Mouse (Mus musculus) embryo, embryonic 10.5 days (tissue): ENCODE measurements at regions not wholly inside any gene's neighbourhood (a gene's known extent, or its start where the extent isn't known, plus 50 kb on each side); places are given as distances from the start of the nearest gene placed in this dataset.

Source experiments
- DNase-seq: peaks from one replicate; pipeline ENCODE4 v3.0.0-alpha.2; 2015; ENCODE audit warnings: low spot score

DNA sequence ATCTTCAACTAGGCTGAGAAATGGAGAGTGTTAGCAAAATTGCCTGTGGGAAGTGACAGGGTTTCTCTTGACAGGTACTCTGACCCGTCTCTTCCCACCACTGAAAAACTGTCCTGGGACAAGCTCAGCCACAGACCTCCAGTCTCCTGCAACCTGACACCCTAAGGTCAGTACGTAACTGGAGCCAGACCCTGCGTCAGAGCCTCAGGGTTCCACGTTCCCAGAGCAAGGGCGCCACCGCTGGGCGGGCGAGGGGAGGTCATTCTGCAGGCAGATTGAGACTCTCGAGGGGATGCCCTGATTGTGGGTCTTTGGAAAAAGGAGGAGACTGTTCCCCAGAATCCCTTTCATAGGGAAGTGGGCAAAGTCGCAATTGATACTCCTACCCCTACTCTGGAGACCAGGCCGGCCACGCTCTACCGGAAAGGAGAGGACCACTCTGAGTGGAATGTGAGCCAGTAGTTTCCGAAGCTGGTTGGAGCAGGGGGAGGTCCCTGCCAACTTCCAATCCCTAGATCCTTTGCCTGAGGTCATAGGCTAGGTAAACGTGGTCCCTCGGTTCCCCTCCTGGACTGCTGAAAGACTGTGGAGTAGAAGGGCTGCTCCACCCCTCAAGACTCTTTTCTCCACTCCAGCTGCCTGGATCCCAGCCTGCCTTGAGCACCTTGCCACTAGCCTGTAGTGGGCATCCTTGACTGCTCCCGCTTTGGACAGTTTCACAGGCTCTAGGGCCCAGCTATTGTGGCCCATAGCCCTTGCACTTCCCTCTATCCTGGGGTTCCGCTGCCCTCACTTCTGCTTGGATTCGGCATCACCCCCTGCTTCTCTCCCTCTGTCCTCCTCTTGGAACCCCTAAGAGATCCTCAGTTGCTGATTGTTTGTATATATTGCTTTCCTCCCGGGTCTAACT is 61.0 kb upstream of the Lpcat1 start:
- peak; percentile 90 for DNase-seq

DNA sequence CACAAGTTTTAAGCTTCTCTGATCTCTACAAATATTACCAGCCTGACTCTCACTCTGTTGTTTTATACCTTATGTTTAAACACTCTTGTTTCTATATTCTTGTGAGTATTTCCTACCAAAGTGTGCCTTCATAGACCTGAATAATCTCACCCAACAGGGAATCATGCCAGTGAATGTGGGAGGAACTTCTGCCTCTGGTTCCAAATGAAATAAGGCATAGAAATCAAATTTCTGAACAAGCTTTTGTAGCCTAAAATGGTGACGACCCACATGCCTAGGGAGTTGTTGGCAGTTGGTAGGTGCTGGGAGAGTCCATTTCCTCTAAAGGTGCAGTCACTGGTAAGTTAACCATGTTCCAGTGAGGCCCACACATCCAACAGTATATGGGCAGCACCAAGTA is 66.1 kb upstream of the Lpcat1 start:
- no peak for DNase-seq

DNA sequence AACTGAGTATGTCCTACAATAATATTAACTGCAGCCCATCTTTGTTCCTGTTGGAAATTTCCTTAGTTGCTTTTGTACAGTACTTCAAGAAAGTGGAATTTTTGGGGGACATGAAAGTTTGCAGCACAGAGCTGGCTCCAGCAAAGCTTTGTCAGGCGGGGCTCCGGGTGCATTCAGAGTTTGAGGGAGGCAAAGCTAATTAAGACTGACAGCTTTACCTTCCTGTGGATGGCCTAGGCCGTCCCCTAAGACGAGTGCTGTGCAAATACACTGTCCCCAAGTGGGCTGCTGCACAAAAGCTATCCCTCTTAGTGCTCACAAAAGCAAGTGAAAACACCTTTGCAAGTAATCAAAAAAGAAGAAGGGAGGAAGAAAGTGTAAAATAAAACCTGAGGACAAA is 68.7 kb upstream of the Ndufs6 start:
- DNase-seq = no peak

DNA sequence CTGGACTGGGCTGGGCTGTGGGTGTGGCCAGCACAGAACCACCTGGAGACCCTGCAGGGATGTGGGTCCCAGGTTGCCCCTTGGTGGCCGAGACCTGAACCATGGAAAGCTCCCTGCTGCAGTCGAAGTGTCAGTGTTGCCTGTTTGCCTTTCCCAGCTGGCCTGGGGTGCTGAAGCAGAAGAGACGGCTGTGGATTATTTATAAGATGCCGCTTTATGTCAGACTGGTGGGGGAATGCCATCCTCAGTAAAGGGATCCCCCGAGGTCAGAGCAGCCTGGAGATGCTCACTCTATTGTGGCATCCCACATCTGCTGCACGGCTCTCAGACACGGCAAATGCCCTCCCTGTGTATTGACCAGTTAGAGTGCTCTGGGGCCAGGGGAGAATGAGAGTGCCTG is 67.5 kb upstream of the Ndufs6 start:
- DNase-seq = no peak

DNA sequence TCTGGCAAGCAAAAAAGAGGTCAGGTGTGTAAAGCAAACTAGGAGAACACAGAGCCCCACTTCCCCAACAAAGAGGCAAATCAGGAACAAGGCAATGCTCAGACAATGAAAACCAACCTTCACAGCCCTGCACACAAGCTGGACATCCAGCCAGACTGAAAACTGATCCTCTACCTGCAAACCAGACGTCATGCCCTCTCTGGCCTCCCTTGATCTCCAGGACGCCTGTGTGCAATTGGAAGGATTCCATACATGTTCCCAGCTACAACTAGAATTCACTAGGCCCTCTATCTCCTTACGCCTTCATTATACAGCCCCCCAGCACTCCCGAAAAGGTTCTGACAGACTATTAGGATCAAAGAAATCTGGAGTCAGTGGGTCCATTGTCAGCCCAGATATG is 60.7 kb upstream of the Ndufs6 start:
- DNase-seq = no peak

DNA sequence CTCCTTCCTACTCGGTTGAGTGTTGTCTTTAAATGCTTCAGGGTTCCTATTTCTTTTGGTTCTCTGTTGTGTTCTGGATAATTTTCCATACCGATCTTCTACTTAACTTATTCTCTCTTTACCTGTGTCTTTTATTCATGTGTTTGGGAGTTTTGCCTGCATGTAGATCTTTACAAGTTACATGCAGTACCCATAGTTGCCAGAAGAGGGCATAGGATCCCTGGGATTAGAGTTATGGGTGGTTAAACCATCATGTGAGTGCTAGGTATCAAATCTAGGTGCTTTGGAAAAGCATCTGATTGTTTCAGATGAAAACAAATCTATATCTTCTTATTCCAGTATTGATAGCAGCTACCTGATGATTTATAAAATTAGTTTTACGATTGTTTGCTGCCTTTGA is 55.2 kb upstream of the Ndufs6 start:
- DNase-seq = peak; percentile 67
